Mouse (Mus musculus): ENCODE data around the gene Plcxd3. TPM values are rescaled to one million over a fixed set of nuclear protein-coding genes. Genes with fewer than 3 reads are reported as not detected.

Plcxd3 gene
- polyA plus RNA-seq, 1 experiment from 2014 or later = 2.7 TPM

DNA sequence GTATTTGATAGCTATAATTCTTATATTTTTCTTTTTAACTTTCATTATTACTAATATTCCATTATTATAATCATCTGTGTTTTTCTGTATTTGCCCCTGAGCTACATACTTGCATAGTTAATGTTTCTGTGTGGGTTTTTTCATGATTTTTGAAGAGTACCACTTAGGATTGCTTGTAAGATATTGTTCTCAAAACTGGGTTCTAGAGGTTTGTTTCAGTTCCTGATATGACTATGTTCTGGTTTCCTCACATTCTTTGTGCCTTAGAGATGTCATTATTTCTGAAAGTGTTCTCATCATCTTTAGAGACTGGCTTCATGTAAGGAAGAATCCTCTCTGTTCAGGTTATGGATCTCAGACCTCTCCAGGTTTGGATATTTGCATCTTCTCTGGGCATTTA is 12.5 kb downstream of the Plcxd3 start:
- Histone ChIP-seq H3K27ac (no peak overlapping the region), H3K4me3 (no peak overlapping the region), H3K4me1 (no peaks in the 10 kb centered on the region), H3K9ac (no peak overlapping the region), H3K4me2 (no peak overlapping the region), H3K9me3 (no peaks in the 10 kb centered on the region), H3K36me3 (no peaks in the 10 kb centered on the region), H3K27me3 (no peaks in the 10 kb centered on the region)
- ATAC-seq (ENCODE audit: insufficient number of reproducible peaks, insufficient read depth, low FRiP score, low TSS enrichment, low read depth) = no peak

DNA sequence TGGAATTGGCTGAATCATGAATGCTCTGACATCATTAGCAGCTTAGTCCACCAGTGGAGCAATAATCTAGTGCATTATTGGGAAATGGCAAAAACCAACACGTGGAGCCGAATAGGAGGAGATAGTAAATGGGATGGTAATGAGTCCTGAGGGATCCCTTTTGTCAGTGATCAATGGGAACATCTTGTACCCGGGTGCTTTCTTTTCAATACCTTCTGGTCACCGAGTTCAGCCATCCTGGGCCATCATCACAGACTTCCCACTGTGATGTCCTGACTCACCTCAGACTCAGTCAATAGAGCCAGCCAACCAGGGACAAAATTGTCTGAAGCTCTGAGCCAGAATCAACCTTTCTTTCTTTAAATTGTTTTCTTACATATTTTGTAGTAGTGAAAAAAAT is 24.8 kb downstream of the Plcxd3 start:
- Histone ChIP-seq H3K4me3 (no peak overlapping the region), H3K27ac (no peak overlapping the region), H3K4me2 (no peak overlapping the region), H3K36me3 (no peaks in the 10 kb centered on the region), H3K27me3 (no peaks in the 10 kb centered on the region), H3K9ac (no peak overlapping the region), H3K4me1 (no peaks in the 10 kb centered on the region), H3K9me3 (no peaks in the 10 kb centered on the region)
- WGBS = 70% methylated on average over 4 of the region's 4 CpGs
- ATAC-seq (ENCODE audit: insufficient number of reproducible peaks, insufficient read depth, low FRiP score, low TSS enrichment, low read depth) = no peak

DNA sequence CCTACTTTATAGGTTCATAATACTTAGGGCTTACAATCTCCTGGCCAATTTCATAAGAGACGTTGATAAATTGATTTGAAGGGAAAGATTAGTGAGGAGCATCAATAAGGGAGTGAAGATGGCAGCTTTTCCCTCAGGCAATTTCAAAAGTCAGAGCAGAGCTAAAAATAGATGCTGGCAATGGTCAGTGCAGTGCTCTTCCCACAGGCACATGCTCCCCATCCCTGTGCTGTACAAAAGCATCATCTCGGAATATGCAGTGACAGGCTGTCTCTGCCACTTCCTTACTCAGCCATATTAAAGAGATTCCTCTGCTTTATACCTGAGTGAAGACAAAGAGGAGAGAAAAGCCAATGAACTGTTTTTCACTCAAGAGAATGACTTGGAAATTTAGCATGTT is 36.0 kb downstream of the Plcxd3 start:
- Histone ChIP-seq H3K27ac (no peak overlapping the region), H3K9ac (no peak overlapping the region), H3K4me3 (no peak overlapping the region), H3K36me3 (no peaks in the 10 kb centered on the region), H3K27me3 (no peaks in the 10 kb centered on the region), H3K4me2 (no peak overlapping the region), H3K4me1 (no peaks in the 10 kb centered on the region), H3K9me3 (no peaks in the 10 kb centered on the region)
- no peak for ATAC-seq (ENCODE audit: insufficient number of reproducible peaks, insufficient read depth, low FRiP score, low TSS enrichment, low read depth)
- 45% methylated on average over 2 of the region's 2 CpGs for whole genome bisulfite sequencing

DNA sequence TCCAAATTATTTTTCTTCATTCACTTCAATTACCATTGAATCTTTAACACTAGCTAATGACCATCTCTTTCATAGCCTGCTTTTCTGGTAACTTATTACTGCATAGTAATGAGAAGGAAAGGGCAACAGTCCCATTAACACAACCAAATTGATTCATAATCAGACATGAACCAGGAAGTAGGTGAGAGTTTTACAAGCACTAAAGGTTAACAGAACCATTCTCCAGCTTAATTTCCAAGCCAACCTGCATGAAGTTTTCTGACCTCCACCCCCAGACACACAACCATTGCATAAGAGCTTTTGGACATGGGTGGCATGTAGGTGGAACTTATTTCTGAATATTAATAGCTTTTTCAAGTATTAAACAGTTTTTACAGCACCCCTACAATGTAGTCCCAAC is 64.8 kb downstream of the Plcxd3 start:
- Histone ChIP-seq H3K9ac (no peak overlapping the region), H3K4me2 (no peak overlapping the region), H3K9me3 (no peaks in the 10 kb centered on the region), H3K27me3 (no peaks in the 10 kb centered on the region), H3K4me3 (no peak overlapping the region), H3K36me3 (no peaks in the 10 kb centered on the region), H3K4me1 (no peaks in the 10 kb centered on the region), H3K27ac (no peak overlapping the region)
- ATAC-seq (ENCODE audit: insufficient number of reproducible peaks, insufficient read depth, low FRiP score, low TSS enrichment, low read depth) = no peak

- WGBS = 80% methylated on average over 3 of the region's 3 CpGs
- H3K9ac ChIP-seq = no peak overlapping the region
- no peak overlapping the region for H3K4me3 ChIP-seq
- no peak overlapping the region for H3K4me2 ChIP-seq
- ATAC-seq (ENCODE audit: insufficient number of reproducible peaks, insufficient read depth, low FRiP score, low TSS enrichment, low read depth) = no peak
- no peaks in the 10 kb centered on the region for H3K9me3 ChIP-seq
- H3K36me3 ChIP-seq = no peaks in the 10 kb centered on the region
- H3K27me3 ChIP-seq = no peaks in the 10 kb centered on the region
- H3K4me1 ChIP-seq = no peaks in the 10 kb centered on the region
- no peak overlapping the region for H3K27ac ChIP-seq
Measured at GRCm38 (mm10) chr15:4496182-4496581, 120.9 kb downstream of the Plcxd3 start.

DNA sequence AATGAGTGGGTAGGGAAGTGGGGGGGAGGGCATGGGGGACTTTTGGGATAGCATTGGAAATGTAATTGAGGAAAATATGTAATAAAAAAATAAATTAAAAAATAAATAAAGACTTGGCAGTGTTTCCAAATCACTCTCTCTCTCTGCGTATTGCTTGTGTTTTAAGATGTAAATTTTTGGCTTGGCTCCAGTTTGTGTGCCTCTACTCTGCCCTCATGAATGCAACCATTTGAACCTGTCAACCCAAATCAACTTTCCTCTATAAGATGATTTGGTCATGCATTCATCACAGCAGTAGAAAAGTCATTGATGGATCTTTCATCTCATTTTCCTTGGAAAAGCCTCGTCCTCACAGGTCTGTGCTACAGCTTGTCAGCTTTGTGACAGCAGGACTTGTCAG is 121.7 kb downstream of the Plcxd3 start:
- no peak for ATAC-seq (ENCODE audit: insufficient number of reproducible peaks, insufficient read depth, low FRiP score, low TSS enrichment, low read depth)
- Histone ChIP-seq H3K4me2 (no peak overlapping the region), H3K4me3 (no peak overlapping the region), H3K36me3 (no peaks in the 10 kb centered on the region), H3K9ac (no peak overlapping the region), H3K27ac (no peak overlapping the region), H3K27me3 (no peaks in the 10 kb centered on the region), H3K4me1 (no peaks in the 10 kb centered on the region), H3K9me3 (no peaks in the 10 kb centered on the region)
- 63% methylated on average over 2 of the region's 2 CpGs for whole genome bisulfite sequencing

DNA sequence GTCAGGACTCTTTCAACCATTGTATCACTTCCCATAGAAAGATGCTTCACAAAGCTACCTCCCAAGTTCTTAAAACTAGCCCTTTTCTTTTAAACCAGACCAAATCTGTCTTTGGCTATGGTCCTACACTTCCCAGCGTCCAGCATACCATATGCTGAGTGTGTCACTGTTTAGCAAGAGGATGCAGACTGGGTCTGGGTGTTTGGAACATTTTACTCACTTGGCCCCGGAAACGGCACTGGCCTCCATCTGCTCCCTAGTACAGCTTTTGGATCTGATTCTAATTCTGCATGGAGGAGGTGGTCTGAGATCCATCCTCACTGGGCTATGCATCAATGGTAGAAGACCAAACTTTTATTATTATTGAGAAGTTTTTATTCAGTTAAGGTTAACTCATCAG is 122.7 kb downstream of the Plcxd3 start:
- ATAC-seq (ENCODE audit: insufficient number of reproducible peaks, insufficient read depth, low FRiP score, low TSS enrichment, low read depth) = no peak
- no peak overlapping the region for H3K27ac ChIP-seq
- 72% methylated on average over 3 of the region's 3 CpGs for WGBS

GRCm38 (mm10) chr15:4503366-4503765 is 128.1 kb downstream of the Plcxd3 start:
- H3K36me3 ChIP-seq = no peaks in the 10 kb centered on the region
- no peak for ATAC-seq (ENCODE audit: insufficient number of reproducible peaks, insufficient read depth, low FRiP score, low TSS enrichment, low read depth)

More for the DNA sequence above, 122.7 kb downstream of the Plcxd3 start:
- Histone ChIP-seq H3K9me3 (no peaks in the 10 kb centered on the region), H3K4me3 (no peak overlapping the region), H3K4me1 (no peaks in the 10 kb centered on the region), H3K9ac (no peak overlapping the region), H3K27me3 (no peaks in the 10 kb centered on the region), H3K4me2 (no peak overlapping the region), H3K36me3 (no peaks in the 10 kb centered on the region)

GRCm38 (mm10) chr15:4503826-4504225 is 128.5 kb downstream of the Plcxd3 start:
- H3K9me3 ChIP-seq = no peaks in the 10 kb centered on the region
- no peaks in the 10 kb centered on the region for H3K27me3 ChIP-seq
- no peak overlapping the region for H3K4me2 ChIP-seq
- no peak overlapping the region for H3K9ac ChIP-seq
- H3K4me3 ChIP-seq = no peak overlapping the region
- ATAC-seq (ENCODE audit: insufficient number of reproducible peaks, insufficient read depth, low FRiP score, low TSS enrichment, low read depth) = no peak
- no peak overlapping the region for H3K27ac ChIP-seq
- no peaks in the 10 kb centered on the region for H3K36me3 ChIP-seq
- H3K4me1 ChIP-seq = no peaks in the 10 kb centered on the region
- 69% methylated on average over 4 of the region's 4 CpGs for WGBS

More at GRCm38 (mm10) chr15:4503366-4503765, 128.1 kb downstream of the Plcxd3 start:
- no peak overlapping the region for H3K4me3 ChIP-seq
- no peak overlapping the region for H3K27ac ChIP-seq
- H3K4me2 ChIP-seq = no peak overlapping the region
- no peaks in the 10 kb centered on the region for H3K27me3 ChIP-seq
- no peaks in the 10 kb centered on the region for H3K9me3 ChIP-seq
- no peak overlapping the region for H3K9ac ChIP-seq
- WGBS = 81% methylated on average over 3 of the region's 3 CpGs
- no peaks in the 10 kb centered on the region for H3K4me1 ChIP-seq

DNA sequence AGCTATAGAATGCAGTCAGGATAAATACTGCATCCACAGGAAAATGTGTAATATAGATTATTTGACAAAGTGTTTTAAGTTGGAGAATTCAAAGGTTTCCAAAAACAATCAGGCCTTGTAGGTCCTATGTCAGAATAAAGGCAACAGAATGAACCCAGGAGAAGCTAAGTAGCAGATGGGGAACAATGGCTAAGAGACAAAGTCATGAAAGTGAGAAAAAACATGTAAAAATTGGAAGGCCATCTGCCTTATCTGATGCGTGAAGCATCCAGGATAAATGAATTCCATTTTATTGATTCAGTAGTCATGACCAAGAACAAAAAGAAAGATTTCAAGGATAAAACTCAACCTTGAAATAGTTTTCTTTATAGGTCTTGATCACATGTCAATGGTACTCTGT is 139.4 kb downstream of the Plcxd3 start:
- WGBS = 84% methylated on average over 1 of the region's 1 CpGs
- no peak overlapping the region for H3K27ac ChIP-seq
- H3K9me3 ChIP-seq = no peaks in the 10 kb centered on the region
- no peak overlapping the region for H3K9ac ChIP-seq
- H3K4me2 ChIP-seq = no peak overlapping the region
- H3K4me3 ChIP-seq = no peak overlapping the region
- H3K27me3 ChIP-seq = no peaks in the 10 kb centered on the region
- H3K4me1 ChIP-seq = no peaks in the 10 kb centered on the region
- no peaks in the 10 kb centered on the region for H3K36me3 ChIP-seq
- ATAC-seq (ENCODE audit: insufficient number of reproducible peaks, insufficient read depth, low FRiP score, low TSS enrichment, low read depth) = no peak

DNA sequence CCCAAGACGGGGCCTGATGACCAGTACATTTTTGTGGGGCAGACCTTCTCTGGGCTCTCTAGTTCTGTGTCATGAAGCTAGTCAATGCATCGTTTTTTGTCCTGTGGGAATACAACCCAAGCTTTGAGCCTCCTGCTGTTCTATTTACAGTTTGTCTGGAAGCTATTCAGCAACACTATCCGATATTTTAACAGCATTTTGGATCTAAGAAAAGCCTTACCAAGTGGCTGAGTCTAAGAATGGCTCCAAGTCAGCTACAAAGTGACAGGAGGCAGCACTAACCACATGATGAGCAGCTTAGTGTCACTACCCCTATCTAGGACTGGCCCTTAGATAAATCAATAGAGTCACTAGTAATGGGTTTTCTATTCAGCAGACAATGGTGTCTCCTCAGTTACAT is 149.3 kb downstream of the Plcxd3 start:
- H3K4me1 ChIP-seq = no peaks in the 10 kb centered on the region
- no peaks in the 10 kb centered on the region for H3K27me3 ChIP-seq
- 68% methylated on average over 3 of the region's 3 CpGs for WGBS
- no peaks in the 10 kb centered on the region for H3K9me3 ChIP-seq
- no peak overlapping the region for H3K9ac ChIP-seq
- no peaks in the 10 kb centered on the region for H3K36me3 ChIP-seq
- H3K27ac ChIP-seq = no peak overlapping the region
- no peak overlapping the region for H3K4me2 ChIP-seq
- H3K4me3 ChIP-seq = no peak overlapping the region
- ATAC-seq (ENCODE audit: insufficient number of reproducible peaks, insufficient read depth, low FRiP score, low TSS enrichment, low read depth) = no peak

- no peak overlapping the region for H3K4me3 ChIP-seq
- H3K9me3 ChIP-seq = no peaks in the 10 kb centered on the region
- WGBS = 87% methylated on average over 2 of the region's 2 CpGs
- no peak overlapping the region for H3K9ac ChIP-seq
- no peaks in the 10 kb centered on the region for H3K27me3 ChIP-seq
- ATAC-seq (ENCODE audit: insufficient number of reproducible peaks, insufficient read depth, low FRiP score, low TSS enrichment, low read depth) = no peak
- H3K36me3 ChIP-seq = no peaks in the 10 kb centered on the region
- H3K4me2 ChIP-seq = no peak overlapping the region
- H3K4me1 ChIP-seq = no peaks in the 10 kb centered on the region
- H3K27ac ChIP-seq = no peak overlapping the region
Measured at GRCm38 (mm10) chr15:4533700-4534099, 158.4 kb downstream of the Plcxd3 start.

DNA sequence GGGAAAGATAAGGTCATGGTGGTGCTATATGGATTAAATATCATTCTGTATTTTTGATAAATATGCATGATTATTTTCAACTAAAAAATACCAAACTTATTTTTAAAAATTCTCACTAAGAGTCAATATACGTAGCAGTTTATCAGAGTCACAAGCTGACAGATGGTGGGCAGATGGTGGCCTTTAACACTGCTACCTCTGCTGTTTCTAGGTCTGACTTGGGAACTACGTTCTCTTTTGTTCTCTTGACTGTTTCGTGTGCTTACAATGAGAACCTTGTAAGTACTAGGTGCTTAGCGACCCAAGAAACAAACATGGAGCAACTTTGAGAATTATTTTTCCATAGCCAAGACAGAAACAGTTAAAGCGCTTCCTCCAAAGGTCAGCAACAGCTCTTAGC is 183.8 kb downstream of the Plcxd3 start:
- Histone ChIP-seq H3K4me3 (no peak overlapping the region), H3K4me1 (no peaks in the 10 kb centered on the region), H3K36me3 (no peaks in the 10 kb centered on the region), H3K9ac (no peak overlapping the region), H3K27ac (no peak overlapping the region), H3K27me3 (no peaks in the 10 kb centered on the region), H3K9me3 (no peaks in the 10 kb centered on the region), H3K4me2 (no peak overlapping the region)
- 69% methylated on average over 5 of the region's 5 CpGs for WGBS
- no peak for ATAC-seq (ENCODE audit: insufficient number of reproducible peaks, insufficient read depth, low FRiP score, low TSS enrichment, low read depth)

All from embryonic facial prominence, embryonic 13.5 days (tissue).